Mouse (Mus musculus) liver, postnatal 0 days (tissue): ENCODE data around the gene Prmt9.

Source experiments
- CTCF ChIP-seq: sonication (generic); IDR thresholded peaks from 2 replicates; pipeline ENCODE4 v1.5.1; 2016; ENCODE audit warnings: antibody characterized with exemption, low read depth
- EP300 ChIP-seq: IDR thresholded peaks from 2 replicates; pipeline ENCODE4 v1.6.1; 2016; ENCODE audit warnings: antibody characterized with exemption, low read depth, mild to moderate bottlenecking

GRCm38 (mm10) chr8:77549121-77549706 is at the start of gene Prmt9:
- TF ChIP-seq CTCF (no peak), EP300 (no peak)
